Mouse (Mus musculus) left cerebral cortex, postnatal 36 days (tissue): Measurements from ENCODE around the gene Gm6993. TPM values are rescaled to one million over a fixed set of nuclear protein-coding genes. Genes with fewer than 3 reads are reported as not detected.
A peak's percentile ranks its signal among the peaks of the same experiment; 100 is the strongest.

Experiments used
- DNase-seq, 2 experiments: peaks; one replicate each; pipeline ENCODE4 v3.0.0; 2021 to 2022; ENCODE audit warnings: low spot score in 2 of 2, mixed read lengths in 1 of 2
- intact Hi-C: fragments of 180-260 bp; cut with DNase I; formaldehyde crosslinking; loops from one replicate; pipeline ENCODE4 v1.15.1; 2025
- total RNA-seq, 2 experiments: library from RNA; stranded (reverse); gene quantifications; 2 replicates each; pipeline ENCODE4 v1.2.3; 2021

Gene Gm6993
- total RNA-seq = not detected

DNA sequence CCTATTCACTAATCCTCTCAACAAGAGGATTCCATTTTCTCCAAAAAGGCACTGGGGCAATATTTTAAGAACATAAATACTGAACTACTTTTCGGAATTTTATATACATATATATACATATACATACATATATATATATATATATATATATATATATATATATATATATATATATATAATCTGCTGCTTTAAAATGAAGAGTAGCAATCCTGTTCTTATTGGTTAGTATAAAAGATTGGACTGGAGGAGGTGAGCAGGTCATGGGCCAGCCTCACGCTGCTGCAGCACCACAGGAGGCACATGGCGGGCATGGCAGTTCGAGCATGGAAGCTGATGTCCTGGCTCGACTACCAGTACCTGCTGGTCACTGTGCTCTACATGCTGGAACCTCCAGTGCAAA lies at the start of gene Gm6993:
Gene Gm6993 (plus strand): TSS at position 301 of the 400 bp plus-strand sequence.
- DNase-seq = no peak
- intact Hi-C loops = no loop called here

DNA sequence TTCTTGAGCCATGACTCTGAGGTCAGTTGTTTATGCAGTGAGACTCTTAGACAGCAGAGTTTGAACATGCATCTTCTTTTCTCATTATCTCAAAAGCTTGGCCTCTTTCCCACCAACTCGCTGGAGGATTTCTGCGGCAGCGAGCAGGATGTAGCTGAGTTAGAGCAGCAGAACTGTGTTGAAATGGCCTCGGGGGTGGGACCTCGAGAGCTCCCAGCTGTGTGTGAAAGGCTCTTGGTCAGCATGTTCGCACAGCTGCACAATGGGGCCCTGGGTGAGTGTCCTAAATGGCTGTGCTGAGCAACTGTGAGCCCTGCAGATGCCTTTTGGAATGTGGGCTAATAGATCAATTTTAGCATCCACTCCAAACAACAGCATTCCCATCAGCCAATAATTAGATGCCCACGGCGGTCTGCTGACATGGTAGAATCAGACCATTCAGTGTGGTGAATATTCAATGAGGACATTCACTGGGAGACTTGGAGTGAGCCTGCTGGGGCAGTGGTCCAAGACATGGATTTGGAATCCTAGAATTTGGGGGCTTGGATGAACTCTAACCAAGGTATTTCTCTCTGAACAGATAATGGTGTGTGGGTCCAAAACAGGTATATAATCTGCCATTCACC lies 49.1 kb upstream of the Gm6993 start:
- intact Hi-C loops = no loop called here
- no peak for DNase-seq

DNA sequence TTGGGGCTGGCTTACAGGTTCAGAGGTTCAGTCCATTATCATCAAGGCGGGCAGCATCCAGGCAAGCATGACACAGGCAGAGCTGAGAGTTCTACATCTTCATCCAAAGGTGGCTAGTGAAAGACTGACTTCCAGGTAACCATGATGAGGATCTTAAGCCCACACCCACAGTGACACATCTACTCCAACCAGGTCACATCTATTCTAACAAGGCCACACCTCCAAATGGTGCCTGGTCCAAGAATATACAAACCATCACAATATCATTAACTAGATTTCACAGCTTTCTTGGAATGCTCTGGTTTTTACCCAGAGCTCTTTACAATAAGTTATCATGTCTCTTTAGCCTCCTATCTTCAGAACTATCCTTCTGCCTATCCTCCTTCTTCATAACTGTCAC lies 38.1 kb upstream of the Gm6993 start:
- no peak for DNase-seq
- intact Hi-C loops = no loop called here

DNA sequence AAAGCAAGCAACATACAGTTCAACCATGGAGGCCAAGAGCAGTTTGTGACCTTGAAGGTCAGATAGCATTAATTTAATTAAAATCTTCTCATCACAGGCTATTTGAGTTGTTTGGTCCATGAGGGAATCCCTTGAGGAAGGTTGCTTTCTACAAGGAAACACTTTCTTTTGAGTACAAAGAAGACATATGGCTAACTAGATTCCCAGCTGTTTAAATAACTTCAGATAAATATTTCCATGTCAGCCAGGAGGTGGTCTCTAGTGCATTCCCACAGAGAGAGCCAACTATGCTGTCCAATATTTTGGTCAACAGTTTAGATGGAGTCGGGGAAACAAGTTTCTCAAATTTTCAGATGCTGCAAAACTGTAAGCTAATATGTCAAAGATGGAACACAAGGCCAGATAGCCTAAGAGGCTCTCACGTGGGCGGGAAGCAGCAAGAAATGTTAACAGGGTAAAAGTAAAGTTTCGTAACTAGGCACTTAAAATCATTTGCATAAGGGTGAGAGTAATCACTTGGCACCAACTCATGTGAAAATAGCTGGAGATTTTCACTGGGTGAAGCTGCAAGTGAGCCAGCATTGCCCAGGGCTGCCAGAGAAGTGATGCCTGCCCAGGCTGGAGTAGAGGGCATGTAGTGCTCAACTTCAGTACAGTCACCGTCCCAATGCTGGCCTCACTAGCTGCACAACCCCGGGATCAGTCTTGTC lies 36.7 kb upstream of the Gm6993 start:
- DNase-seq = no peak
- intact Hi-C loops = no loop called here

DNA sequence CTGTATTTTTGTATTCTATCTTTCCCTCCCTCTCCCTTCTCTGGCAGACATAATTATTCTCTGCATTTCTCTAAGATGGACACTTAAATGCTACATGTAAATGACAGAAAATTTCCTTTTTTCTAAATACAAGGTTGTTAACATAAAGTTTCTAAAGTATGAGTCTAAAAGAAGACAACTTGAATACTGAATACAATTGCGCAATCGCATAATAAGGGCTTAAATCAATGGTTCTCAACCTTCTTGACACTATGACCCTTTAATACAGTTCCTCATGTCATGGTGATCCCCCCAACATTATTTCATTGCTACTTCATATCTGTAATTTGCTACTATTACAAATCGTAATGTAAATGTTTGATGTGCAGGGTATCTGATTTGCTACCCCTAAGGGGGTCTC lies 35.7 kb upstream of the Gm6993 start:
- intact Hi-C loops = no loop called here
- no peak for DNase-seq

DNA sequence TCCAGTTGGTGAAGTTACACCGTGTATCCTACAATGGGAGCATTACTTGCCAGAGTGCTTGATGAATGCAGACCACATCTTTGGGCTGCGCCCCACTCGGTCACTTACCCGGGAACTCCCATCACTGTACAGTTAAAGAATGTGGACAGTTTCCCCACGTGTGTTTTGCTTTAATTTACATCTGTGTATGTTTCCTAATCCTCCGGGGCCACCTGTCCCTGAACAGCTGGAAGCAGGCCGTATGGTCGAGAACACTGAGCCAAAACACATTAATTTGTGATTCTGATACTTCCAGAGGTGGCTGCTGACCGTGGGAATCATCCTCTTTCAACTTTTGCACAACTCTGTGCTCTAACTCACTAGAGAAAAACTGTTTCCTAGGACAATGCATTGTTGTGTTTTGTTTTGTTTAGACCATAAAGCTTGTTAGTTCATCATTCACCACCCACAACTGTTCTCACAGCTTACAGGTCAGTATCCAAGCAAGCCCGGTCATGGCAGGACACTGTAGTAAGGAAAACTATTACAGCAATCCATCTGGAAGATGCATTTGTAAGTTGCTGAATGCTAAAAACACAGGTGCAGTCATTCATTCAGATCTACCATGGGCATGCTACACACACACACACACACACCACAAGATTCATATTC lies 34.5 kb upstream of the Gm6993 start:
- intact Hi-C loops = no loop called here
- no peak for DNase-seq

DNA sequence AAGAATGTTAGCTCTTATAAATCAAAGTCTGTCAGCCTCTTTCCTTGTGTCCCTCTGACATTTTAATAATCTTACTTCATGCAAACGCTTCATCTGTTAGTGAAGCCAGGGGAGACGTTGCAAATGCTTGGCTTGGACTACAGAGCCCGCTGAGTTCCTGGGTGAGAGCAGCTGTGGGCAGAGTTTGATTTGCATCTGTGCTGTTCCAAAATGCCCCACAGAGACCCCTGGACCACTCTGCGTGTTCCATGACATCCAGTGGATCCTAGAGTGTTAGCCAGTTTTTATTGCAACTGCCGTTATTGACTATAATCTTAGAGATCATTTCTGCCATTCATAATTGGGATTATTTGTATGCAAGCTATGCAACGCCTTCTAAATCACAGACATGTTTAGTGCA lies 31.8 kb upstream of the Gm6993 start:
- no peak for DNase-seq
- intact Hi-C loops = no loop called here

DNA sequence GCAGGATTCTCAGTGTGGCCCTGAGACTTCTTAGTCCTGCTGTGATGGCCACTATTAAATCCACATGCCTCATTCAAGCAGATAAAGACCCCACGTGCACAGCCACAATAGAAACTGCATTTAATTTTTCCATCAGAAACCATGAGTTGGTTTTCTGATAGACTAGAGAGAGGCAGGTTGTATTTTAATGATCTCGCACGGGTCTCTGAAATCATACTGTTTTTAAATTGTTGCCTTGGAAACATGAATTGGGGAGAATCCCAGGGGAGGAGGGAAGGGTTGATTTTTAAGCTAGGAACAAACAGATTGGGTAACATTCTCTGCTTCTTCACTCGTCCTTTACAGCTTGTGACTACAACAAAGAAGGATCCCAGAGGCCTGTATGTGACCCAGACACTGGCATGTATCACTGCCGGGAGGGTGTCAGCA lies 31.2 kb upstream of the Gm6993 start:
- intact Hi-C loops = no loop called here
- no peak for DNase-seq

DNA sequence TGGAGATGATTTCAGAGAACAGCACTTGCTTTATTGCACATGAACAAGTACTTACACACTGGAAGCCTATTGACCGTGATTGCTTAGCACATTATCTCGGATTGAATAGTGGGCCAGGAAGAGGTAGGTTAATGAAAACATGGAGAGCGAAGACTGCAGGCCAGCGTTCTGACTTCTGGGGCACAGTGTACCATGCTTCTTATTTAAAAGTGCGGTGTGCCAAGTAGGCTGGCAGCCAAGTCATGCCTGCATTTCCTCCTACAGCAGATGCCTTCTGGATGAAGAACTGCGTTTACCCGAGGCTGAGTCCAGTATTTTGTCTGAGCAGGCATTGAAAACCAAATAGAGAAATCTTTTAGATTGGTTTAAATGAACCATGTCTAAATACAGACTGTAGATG lies 27.0 kb upstream of the Gm6993 start:
- intact Hi-C loops = no loop called here
- peak in 1 of 2 experiments; percentile 10 for DNase-seq

DNA sequence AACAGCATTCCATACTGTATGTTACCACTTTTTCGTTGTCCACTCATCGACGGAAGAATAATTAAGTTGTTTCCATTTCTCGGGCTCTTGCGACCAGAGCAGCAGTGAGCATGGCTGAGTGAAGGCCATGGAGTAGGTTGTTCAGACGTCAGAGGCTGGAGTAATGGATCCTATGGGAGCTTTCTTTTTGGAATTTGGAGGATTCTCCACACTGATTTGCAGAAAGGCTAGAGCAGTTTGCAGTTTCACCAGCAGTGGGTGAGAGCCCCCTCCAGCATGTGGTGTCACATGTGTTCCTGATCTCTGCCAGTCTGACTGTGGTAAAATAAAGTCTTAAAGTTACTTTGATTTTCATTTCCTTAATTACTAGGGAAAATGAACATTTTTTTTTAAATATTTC lies 25.6 kb upstream of the Gm6993 start:
- intact Hi-C loops = no loop called here
- DNase-seq = no peak

DNA sequence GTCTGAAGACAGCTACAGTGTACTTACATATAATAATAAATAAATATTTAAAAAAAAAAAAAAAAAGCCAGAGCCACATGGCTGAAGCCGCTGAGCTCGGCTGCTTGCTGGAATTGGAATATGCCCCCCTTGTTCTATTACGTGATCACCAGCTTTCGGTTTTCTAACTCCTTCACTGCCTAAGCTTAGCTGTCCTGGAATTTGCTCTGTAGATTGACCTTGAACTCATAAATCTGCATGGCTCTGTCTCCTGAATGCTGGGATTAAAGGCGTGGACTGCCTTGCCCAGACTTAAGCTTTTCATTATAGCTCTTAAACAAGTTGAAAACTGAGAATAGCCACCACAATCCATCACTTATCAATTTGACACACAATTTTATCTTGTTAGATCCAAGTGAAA lies 23.3 kb upstream of the Gm6993 start:
- intact Hi-C loops = no loop called here
- DNase-seq = no peak

DNA sequence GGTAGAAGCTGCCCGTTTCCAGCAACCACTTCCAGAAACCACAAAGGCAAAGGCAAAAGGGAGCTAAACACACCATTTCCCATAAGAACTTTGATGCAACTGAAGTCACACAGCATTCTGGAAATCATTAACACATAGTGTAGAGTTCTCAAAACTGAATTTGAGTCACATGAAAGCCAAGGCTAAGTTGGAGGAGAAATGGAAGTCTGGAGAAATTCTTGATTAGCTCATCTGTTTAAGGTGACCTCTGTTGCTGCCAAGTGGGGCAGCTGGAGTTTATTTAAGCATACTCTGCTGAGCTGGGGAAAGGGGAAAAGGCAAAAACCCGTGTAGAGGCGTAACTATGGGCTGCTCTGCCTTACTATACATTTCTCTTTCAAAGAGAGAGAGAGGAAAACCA lies 21.8 kb upstream of the Gm6993 start:
- intact Hi-C loops = no loop called here
- no peak for DNase-seq

DNA sequence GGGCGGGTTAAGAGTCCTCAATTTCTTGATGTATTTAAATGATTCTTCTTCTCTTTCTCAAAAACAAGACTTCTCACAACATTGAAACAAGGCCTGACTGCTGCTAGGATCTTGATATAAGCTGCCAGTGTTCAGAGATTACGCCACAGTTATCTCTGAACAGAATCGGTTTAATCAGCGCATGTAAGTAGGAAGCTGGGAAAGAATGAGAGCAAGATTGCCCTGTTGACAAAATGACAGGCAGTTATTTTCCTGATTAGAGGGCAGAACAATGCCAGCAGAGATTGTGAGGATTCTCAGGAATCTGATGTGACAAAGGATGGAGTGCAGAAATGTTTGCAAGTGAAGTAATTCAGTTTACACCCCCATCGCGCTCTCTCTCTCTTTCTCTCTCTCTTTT lies 19.0 kb upstream of the Gm6993 start:
- intact Hi-C loops = no loop called here

DNA sequence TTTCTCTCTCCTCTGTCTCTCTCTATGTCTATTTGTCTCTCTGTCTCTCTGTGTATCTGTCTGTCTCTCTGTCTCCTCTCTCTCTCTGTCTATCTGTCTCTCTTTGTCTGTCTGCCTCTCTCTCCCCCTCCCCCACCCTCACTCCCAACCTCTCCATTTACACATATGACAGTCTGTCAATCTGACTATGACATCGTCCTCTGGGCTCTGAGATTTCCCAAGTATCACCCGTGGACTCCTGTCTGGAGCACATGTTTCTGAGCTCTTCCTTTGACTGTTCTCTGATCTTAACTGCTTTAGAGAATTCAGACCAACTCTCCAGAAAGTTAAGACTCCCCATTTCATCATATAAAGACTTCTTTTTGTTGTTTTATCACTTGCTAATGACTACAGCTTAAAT lies 18.3 kb upstream of the Gm6993 start:
- intact Hi-C loops = no loop called here
- no peak for DNase-seq

More for the DNA sequence above, 19.0 kb upstream of the Gm6993 start:
- no peak for DNase-seq

DNA sequence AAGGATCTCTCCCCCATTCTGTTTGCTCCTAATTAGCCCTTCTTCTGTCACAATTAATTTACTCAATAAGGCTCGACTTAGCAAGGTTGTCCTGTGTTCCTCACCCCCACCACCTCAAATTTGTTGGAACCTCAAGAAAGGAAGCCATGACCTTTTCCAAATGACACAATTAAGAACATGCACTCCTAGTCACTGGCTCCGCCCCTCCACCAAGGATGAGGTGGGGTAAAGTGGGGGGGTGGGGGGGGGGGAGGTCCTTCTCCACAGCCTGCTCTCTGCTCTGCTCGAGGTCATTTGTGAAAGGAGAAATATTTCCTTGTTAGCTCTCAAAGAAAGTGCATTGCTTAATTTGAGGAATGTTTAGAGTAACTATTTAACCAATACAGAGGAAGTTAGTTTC lies 17.8 kb upstream of the Gm6993 start:
- DNase-seq = no peak
- intact Hi-C loops = no loop called here

DNA sequence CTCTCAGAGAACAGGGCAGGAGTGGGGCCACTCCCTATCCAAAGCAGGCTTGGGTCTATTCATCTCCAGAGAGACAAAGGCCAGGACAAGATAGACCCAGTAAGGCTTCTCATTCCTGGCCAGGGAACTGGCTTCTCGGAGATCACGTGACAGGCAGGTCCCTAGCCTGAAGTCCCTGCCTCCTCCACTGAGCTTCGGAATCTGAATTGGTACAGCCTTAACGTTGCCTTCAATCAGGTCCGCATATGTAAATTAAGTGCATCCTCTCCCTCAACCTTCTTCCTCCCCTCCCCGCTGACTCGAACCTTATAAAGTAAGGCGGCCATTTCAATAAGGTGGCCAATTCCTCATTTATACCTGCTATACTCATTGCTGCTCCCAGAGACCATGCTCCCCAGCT lies 15.1 kb upstream of the Gm6993 start:
- intact Hi-C loops = no loop called here
- no peak for DNase-seq

DNA sequence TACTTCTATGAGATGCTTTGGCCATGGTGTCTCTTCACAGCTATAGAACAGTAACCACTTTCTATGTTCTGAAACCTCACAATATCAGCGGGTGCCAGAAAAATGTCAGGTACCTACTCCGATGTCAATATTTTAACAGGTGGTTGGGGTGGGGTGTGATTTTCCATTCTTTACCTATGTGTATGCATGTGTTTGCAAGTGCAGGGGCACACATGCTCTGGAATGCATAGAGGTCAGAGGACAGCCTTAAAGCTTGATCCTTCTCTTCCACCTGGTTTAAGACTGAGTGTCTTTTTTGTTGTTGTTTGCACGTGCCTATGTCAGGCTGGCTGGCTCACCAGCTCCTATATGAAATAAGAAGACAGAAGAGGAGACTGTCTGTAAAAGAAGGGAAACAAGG lies 13.4 kb upstream of the Gm6993 start:
- no peak for DNase-seq
- intact Hi-C loops = no loop called here

DNA sequence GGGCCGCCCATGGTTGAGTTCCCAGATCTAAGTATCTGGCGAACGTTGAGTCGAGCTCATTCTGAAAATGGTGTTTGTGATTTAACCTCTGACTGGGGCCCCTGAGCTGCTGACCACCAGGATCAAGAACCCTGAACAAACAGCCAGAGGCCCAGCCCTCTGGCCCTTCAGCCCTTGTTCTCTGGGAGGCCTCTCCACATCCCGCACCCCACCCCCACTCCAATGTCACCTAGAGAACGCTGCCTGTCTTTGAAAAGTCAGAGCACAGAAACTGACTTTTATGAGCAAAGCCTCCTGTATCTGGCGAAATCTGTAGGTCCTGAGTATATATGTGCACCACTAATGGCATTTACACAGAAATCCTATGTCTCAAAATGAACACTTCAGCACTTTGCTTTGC lies 11.7 kb upstream of the Gm6993 start:
- DNase-seq = no peak
- intact Hi-C loops = no loop called here

DNA sequence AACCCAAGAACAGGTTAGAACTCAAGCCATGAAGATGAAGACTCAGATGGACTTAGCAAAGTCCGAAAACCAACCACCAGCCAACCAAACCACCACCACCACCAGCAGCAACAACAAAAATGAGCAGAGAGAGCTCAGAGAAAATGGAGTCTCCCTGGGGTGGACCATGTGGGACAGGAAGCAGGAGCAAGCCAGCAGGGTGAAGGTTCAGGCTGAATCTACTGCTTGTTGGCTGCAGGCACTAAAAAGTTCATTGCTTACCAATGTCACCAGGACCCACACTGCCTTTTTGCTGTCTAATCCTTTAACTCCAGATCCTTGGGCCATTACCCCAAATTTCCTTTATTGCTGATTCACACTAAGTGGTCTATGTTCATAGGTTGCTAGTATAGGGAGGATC lies 7.9 kb upstream of the Gm6993 start:
- no peak for DNase-seq
- intact Hi-C loops = no loop called here

DNA sequence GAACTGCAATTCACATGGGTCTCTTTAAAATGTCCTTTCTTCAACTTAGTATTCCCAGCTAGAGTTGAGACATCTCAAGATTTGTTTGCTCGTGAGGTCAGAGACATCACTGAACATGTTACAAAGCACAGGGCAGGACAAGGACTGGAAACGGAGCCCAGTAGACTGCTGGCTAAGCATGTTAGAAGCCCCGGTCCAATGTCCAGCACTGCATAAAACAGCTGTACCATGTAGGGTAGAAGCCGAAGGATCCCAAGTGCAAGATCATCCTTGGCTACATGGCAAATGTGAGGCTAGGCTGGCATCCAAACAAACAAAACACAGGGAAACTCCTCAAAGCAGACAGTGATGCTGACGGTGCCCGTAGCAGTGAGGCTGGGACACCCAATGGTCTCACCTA lies 5.6 kb upstream of the Gm6993 start:
- intact Hi-C loops = no loop called here
- no peak for DNase-seq

DNA sequence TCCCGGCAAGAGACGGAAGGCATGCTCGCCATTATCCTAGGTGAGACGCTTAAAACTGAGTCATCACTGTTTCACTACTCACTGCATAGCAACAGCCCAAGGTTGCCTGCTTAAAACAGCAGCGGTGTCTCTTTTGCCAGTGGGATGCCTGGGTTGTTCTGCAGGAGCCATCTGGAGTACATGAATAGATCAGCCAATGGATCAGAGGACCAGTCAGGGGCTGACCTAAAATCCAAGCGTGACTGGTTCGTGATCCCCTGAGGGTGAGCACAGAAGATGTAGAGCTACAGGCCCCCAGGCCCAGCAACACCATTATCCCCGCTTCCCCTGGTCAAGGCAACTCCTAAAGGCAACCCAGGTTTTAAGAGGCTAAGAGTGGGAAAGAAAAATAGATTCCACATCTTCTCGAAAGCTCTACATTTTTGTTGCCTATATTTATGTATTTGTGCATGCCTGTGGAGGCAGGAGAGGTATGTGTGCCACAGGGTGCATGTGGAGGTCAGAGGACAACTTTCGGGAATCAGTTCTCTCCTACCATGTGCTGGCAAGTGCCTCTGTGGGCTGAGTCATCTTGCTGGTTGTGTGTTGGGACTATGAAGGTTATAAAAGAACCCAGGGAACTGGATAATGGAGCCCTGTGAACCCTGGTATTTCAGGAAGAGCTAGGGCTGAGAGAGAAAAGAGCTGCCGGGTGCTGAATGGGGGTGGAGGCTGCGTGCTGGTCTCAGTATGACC lies 3.5 kb upstream of the Gm6993 start:
- DNase-seq = peak; percentile 11 to 36
- intact Hi-C loops = no loop called here
